Mouse (Mus musculus): ENCODE data around the gene Nrg3.

DNA sequence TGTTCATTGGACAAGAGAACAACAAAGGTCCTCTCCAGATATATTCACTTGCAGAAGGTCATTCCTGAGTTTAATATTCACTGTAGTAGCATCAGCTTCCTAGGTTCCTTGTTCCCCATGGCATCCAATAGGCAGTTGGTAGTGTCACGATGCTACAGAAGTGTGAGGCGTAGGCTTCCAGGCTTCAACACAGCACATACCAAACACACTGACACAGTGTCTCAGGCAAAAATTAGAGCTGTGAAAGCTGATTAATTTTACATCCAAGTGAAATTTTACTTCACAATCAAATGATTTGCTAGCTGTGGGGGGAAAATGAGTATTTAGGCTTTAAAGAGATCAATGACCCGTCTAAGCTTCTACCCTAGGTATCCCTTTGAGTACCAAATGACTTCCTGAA is 438.4 kb downstream of the Nrg3 start:
- no peak for TF ChIP-seq CTCF (IDR thresholded peaks at IDR 0.05; ENCODE audit: low read depth)
- TF ChIP-seq EP300 (optimal IDR thresholded peaks at IDR 0.05), result no peak
